Mouse (Mus musculus) kidney, adult 10 weeks (tissue): ENCODE results near the gene Amelx. TPM values are rescaled to one million over a fixed set of nuclear protein-coding genes. Genes with fewer than 3 reads are reported as not detected.

ENCODE experiments used
- polyA plus RNA-seq: library from polyadenylated mRNA; stranded (reverse); fragments of 350-450 nt; fragmentation: Illumina TruSeq; extraction: RNeasy Lipid Tissue Mini Kit (QIAGEN cat#74804); gene quantifications from one replicate; pipeline ENCODE4 v1.2.3, GENCODE M21; 2014; ENCODE audit warnings: low read depth, low replicate concordance

Amelx gene
- not detected for polyA plus RNA-seq

GRCm38 (mm10) chrX:169187100-169187499 is at the start of gene Amelx:
Gene Amelx, minus strand, starts transcription at chrX:169187200.

Other genes starting within 250 kb of the Amelx start
- 68.8 TPM for gene Hccs, start 133.2 kb upstream of the Amelx start, polyA plus RNA-seq